Mouse (Mus musculus): ENCODE measurements at regions not wholly inside any gene's neighbourhood (a gene's known extent, or its start where the extent isn't known, plus 50 kb on each side); places are given as distances from the start of the nearest gene placed in this dataset.
A peak's percentile ranks its signal among the peaks of the same experiment; 100 is the strongest.
"Not testable (repeated sequence)": the region's sequence is repeated elsewhere in the genome, so short reads cannot be mapped to it uniquely, and the experiment has no call there.

DNA sequence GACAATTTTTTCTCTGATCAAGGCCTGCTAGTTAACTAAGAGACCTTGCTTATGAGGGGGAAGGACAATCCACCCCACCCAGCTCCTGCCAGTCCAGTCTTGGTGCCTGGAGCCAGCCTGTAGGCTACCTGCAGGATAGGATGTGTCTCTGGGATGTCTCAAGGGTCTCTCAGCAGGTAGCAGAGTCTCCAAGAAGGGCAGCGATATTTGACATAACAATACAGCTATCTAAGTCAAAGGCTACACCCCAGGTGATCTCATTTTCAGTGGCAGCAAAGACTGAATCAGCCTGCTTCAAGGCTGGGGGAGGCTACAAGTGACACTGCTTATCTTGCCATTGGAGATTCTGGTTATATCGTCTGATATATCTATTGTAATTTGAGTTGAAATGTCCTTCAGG is 1267.5 kb downstream of the Pcdh9 start:
- Histone ChIP-seq H3K4me3 (ENCODE audit: insufficient read depth, low read depth, low read length) (no peak overlapping the region), H3K79me2 (ENCODE audit: control insufficient read depth, insufficient read depth, low read length) (no peaks in the 10 kb centered on the region), H3K9ac (ENCODE audit: low read depth, low read length) (no peak overlapping the region), H3K27me3 (ENCODE audit: control insufficient read depth, insufficient read depth, low read length) (no peaks in the 10 kb centered on the region), H3K4me1 (ENCODE audit: control insufficient read depth, insufficient read depth, low read length) (no peaks in the 10 kb centered on the region), H3K27ac (replicated peaks; ENCODE audit: insufficient read depth, low read depth, low read length) (no peak overlapping the region), H3K36me3 (ENCODE audit: control insufficient read depth, insufficient read depth, low read length) (no peaks in the 10 kb centered on the region)
- no peak for TF ChIP-seq POLR2A (IDR thresholded peaks at IDR 0.05; ENCODE audit: extremely low read depth, insufficient read depth, low read length)
- TF ChIP-seq CTCF (IDR thresholded peaks at IDR 0.05; ENCODE audit: low read depth, low read length) = no peak
- no peak for DNase-seq (ENCODE audit: extremely low read depth, low read depth, low spot score)
- 22% methylated on average over 2 of the region's 2 CpGs for WGBS

DNA sequence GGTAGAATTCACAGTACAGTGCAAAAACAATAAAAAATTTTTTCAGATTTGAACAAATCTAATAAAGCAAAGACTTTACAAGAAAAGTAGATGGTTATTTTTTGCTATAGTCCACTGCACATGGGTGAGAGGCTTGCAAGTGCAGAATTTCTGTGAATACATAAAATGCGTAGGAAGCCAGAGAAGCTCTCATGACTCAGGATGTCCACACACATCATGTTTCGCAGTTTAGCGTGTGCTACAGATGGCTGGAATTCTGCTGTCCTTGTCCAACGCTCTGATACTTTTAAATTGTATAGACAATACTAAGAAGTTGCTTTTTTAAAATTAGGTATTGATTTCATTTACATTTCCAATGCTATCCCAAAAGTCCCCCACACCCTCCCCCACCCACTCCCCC is 1274.9 kb downstream of the Pcdh9 start:
- Histone ChIP-seq H3K79me2 (ENCODE audit: control insufficient read depth, insufficient read depth, low read length) (no peaks in the 10 kb centered on the region), H3K36me3 (ENCODE audit: control insufficient read depth, insufficient read depth, low read length) (no peaks in the 10 kb centered on the region), H3K4me1 (ENCODE audit: control insufficient read depth, insufficient read depth, low read length) (no peaks in the 10 kb centered on the region), H3K4me3 (ENCODE audit: insufficient read depth, low read depth, low read length) (no peak overlapping the region), H3K27me3 (ENCODE audit: control insufficient read depth, insufficient read depth, low read length) (no peaks in the 10 kb centered on the region), H3K27ac (replicated peaks; ENCODE audit: insufficient read depth, low read depth, low read length) (no peak overlapping the region), H3K9ac (ENCODE audit: low read depth, low read length) (no peak overlapping the region)
- no peak for DNase-seq (ENCODE audit: extremely low read depth, low read depth, low spot score)
- 88% methylated on average over 4 of the region's 4 CpGs for WGBS
- TF ChIP-seq CTCF (IDR thresholded peaks at IDR 0.05; ENCODE audit: low read depth, low read length) (no peak), POLR2A (IDR thresholded peaks at IDR 0.05; ENCODE audit: extremely low read depth, insufficient read depth, low read length) (no peak)

DNA sequence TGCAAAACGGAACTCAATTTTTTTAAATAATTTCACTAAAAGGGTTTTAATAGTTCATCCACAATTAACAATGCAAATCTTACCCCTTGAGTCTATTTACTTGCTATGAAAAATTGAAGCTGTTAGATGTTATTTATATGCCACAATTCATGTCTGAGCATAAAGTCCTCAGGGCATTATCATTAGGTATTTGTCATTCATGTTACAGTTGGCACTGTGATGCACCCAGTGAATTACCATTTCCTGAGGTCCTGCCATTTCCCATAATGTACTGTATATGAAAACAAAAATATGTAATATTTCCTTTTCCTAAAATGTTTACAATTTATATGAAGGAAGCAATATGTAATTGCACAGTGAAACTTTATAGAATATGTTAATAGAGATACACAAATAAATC is 1296.8 kb downstream of the Pcdh9 start:
- TF ChIP-seq POLR2A (IDR thresholded peaks at IDR 0.05; ENCODE audit: extremely low read depth, insufficient read depth, low read length) (no peak), CTCF (IDR thresholded peaks at IDR 0.05; ENCODE audit: low read depth, low read length) (no peak)
- DNase-seq (ENCODE audit: extremely low read depth, low read depth, low spot score) = no peak
- Histone ChIP-seq H3K4me1 (ENCODE audit: control insufficient read depth, insufficient read depth, low read length) (no peaks in the 10 kb centered on the region), H3K36me3 (ENCODE audit: control insufficient read depth, insufficient read depth, low read length) (no peaks in the 10 kb centered on the region), H3K4me3 (ENCODE audit: insufficient read depth, low read depth, low read length) (no peak overlapping the region), H3K9ac (ENCODE audit: low read depth, low read length) (no peak overlapping the region), H3K79me2 (ENCODE audit: control insufficient read depth, insufficient read depth, low read length) (no peaks in the 10 kb centered on the region), H3K27me3 (ENCODE audit: control insufficient read depth, insufficient read depth, low read length) (no peaks in the 10 kb centered on the region), H3K27ac (replicated peaks; ENCODE audit: insufficient read depth, low read depth, low read length) (no peak overlapping the region)
- WGBS = 75% methylated on average over 1 of the region's 1 CpGs

DNA sequence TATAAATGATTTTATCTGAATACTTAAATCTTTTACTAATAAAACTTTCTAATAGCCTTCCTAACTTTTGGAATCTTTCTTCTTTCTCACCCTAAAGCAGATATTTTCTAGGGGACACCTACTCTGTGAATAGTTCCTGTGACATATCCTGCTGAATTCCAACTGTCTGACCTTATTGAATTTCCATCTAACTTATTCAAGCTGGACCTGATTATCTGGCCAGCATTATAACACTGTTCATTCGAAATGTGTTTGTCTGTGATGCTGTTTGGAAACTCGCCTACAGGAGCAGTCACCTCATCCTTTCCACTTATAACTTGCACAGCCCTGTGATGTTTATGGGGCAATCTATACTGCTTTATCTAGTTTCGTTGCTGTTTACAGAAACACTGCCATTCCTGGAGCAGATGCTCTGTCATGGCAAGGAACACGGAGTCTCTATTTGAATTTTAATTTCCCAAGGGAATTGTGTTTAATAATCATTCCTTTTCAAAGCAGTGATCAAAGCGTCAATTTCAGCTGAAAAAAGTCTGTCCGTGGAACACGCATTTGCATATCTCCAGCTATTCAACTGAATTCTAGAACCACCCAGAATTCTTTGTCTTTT is 1298.8 kb downstream of the Pcdh9 start:
- WGBS = 70% methylated on average over 7 of the region's 7 CpGs
- Histone ChIP-seq H3K79me2 (ENCODE audit: control insufficient read depth, insufficient read depth, low read length) (no peaks in the 10 kb centered on the region), H3K27me3 (ENCODE audit: control insufficient read depth, insufficient read depth, low read length) (no peaks in the 10 kb centered on the region), H3K9ac (ENCODE audit: low read depth, low read length) (no peak overlapping the region), H3K4me1 (ENCODE audit: control insufficient read depth, insufficient read depth, low read length) (no peaks in the 10 kb centered on the region), H3K36me3 (ENCODE audit: control insufficient read depth, insufficient read depth, low read length) (no peaks in the 10 kb centered on the region), H3K4me3 (ENCODE audit: insufficient read depth, low read depth, low read length) (no peak overlapping the region), H3K27ac (replicated peaks; ENCODE audit: insufficient read depth, low read depth, low read length) (no peak overlapping the region)
- no peak for TF ChIP-seq POLR2A (IDR thresholded peaks at IDR 0.05; ENCODE audit: extremely low read depth, insufficient read depth, low read length)
- TF ChIP-seq CTCF (IDR thresholded peaks at IDR 0.05; ENCODE audit: low read depth, low read length) = no peak
- no peak for DNase-seq (ENCODE audit: extremely low read depth, low read depth, low spot score)

DNA sequence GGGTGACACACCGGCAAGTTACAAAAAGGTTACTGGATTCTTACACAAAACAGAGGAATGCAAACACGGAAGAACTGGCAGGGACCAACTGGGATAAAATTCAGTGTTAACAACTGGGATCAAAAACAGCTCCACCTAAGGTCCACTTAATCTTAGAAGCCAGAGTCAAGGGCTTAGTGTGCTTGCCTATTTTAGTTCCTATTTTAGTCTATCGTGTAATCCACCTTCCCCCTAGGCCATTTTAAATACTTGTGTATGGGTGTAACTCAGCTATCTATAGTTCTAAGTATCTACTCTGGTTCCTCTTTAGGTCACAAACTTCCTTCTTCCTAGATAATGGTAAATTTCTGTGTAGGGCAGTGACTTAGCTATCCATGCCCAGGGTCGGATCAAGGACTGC is 1302.2 kb downstream of the Pcdh9 start:
- not testable (repeated sequence) for H3K27ac ChIP-seq (replicated peaks; ENCODE audit: insufficient read depth, low read depth, low read length); H3K36me3 ChIP-seq (ENCODE audit: control insufficient read depth, insufficient read depth, low read length); H3K9ac ChIP-seq (ENCODE audit: low read depth, low read length); DNase-seq (ENCODE audit: extremely low read depth, low read depth, low spot score); H3K4me1 ChIP-seq (ENCODE audit: control insufficient read depth, insufficient read depth, low read length); H3K4me3 ChIP-seq (ENCODE audit: insufficient read depth, low read depth, low read length); H3K79me2 ChIP-seq (ENCODE audit: control insufficient read depth, insufficient read depth, low read length); H3K27me3 ChIP-seq (ENCODE audit: control insufficient read depth, insufficient read depth, low read length)
- WGBS = 89% methylated on average over 4 of the region's 4 CpGs

DNA sequence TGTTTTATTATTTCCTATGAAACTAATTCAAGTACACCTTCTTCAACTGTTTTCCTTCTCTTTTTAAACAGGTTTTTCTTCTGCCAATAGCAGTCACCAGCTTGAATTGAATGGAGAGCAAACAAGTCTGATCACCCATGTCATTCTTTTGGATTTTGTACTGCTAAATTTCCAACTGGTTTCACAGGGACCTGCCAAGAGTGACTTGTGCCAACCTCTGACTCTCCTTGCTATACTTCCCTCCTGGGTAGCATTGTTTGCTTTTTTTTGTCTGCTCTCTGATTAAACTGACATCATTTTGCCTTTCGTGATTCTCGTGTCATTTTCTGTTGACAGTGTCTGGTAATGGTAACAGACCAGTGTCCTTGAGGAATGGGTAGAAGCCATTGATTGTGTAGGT is 1323.5 kb downstream of the Pcdh9 start:
- H3K27ac ChIP-seq (replicated peaks; ENCODE audit: insufficient read depth, low read depth, low read length) = no peak overlapping the region

More for the DNA sequence above, 1323.5 kb downstream of the Pcdh9 start:
- TF ChIP-seq POLR2A (IDR thresholded peaks at IDR 0.05; ENCODE audit: extremely low read depth, insufficient read depth, low read length) (no peak), CTCF (IDR thresholded peaks at IDR 0.05; ENCODE audit: low read depth, low read length) (no peak)
- H3K79me2 ChIP-seq (ENCODE audit: control insufficient read depth, insufficient read depth, low read length) = no peaks in the 10 kb centered on the region
- H3K27me3 ChIP-seq (ENCODE audit: control insufficient read depth, insufficient read depth, low read length) = no peaks in the 10 kb centered on the region
- peak; percentile 0 for DNase-seq (ENCODE audit: extremely low read depth, low read depth, low spot score)
- no peaks in the 10 kb centered on the region for H3K36me3 ChIP-seq (ENCODE audit: control insufficient read depth, insufficient read depth, low read length)
- H3K9ac ChIP-seq (ENCODE audit: low read depth, low read length) = no peak overlapping the region
- no peak overlapping the region for H3K4me3 ChIP-seq (ENCODE audit: insufficient read depth, low read depth, low read length)
- WGBS = 51% methylated on average over 2 of the region's 2 CpGs
- no peaks in the 10 kb centered on the region for H3K4me1 ChIP-seq (ENCODE audit: control insufficient read depth, insufficient read depth, low read length)
